Comparison of ENCODE assay signal across 13 mouse cellular contexts in genomic region chr10:123268568-123268967, GRCm38 (mm10). TPM values are rescaled to one million over a fixed set of nuclear protein-coding genes. Genes with fewer than 3 reads are reported as not detected.
A peak's percentile ranks its signal among the peaks of the same experiment; 100 is the strongest.
DNase-seq lines count a peak whose midpoint lies in the region; ATAC-seq lines count a peak whose summit lies in the region.
"Had no signal": no experiment of that assay in that cellular context is flagged by ENCODE, and none has a peak within 500 bp of the region (broad histone marks: within the 10 kb centered on the region; RNA-seq: fewer than 3 reads in every experiment).

No protein-coding gene starts in this region.

- peaks cover 8% of the 10 kb centered on the region for H3K4me1 ChIP-seq in hindbrain, embryonic 12.5 days
- peaks cover 24% of the 10 kb centered on the region for H3K4me1 ChIP-seq in hindbrain, embryonic 10.5 days (replicated peaks)
- 0 out of 2 replicates have a peak, but pooled peaks cover 6% of the 10 kb centered on the region for H3K4me1 ChIP-seq in hindbrain, embryonic 14.5 days (replicated peaks; ENCODE audit: control insufficient read depth, insufficient read depth, low read length)
- peaks cover 13% of the 10 kb centered on the region for H3K4me1 ChIP-seq in midbrain, embryonic 15.5 days
- H3K4me1 ChIP-seq in liver, embryonic 11.5 days (replicated peaks; ENCODE audit: control insufficient read depth, insufficient read depth, low read length): no peaks in the 10 kb centered on the region

- no peak overlapping the region for H3K27ac ChIP-seq in hindbrain, embryonic 12.5 days
- no peak overlapping the region for H3K27ac ChIP-seq in hindbrain, embryonic 10.5 days
- no peak overlapping the region for H3K27ac ChIP-seq in hindbrain, embryonic 14.5 days
- H3K27ac ChIP-seq in midbrain, embryonic 15.5 days: no peak overlapping the region
- no peak overlapping the region for H3K27ac ChIP-seq in liver, embryonic 11.5 days (ENCODE audit: low read depth, low read length)
- H3K27ac ChIP-seq: embryonic facial prominence, embryonic 12.5 days; stomach, embryonic 15.5 days had no signal

- H3K27me3 ChIP-seq in hindbrain, embryonic 12.5 days: peaks cover 17% of the 10 kb centered on the region
- peaks cover 40% of the 10 kb centered on the region for H3K27me3 ChIP-seq in hindbrain, embryonic 10.5 days (ENCODE audit: insufficient read depth, poor library complexity, severe bottlenecking)
- no peaks in the 10 kb centered on the region for H3K27me3 ChIP-seq in hindbrain, embryonic 14.5 days (ENCODE audit: control insufficient read depth, insufficient read depth, low read length)
- no peaks in the 10 kb centered on the region for H3K27me3 ChIP-seq in midbrain, embryonic 15.5 days (replicated peaks)
- peaks cover 35% of the 10 kb centered on the region for H3K27me3 ChIP-seq in liver, embryonic 11.5 days (replicated peaks; ENCODE audit: control insufficient read depth, insufficient read depth, low read length)

- no peaks in the 10 kb centered on the region for H3K36me3 ChIP-seq in hindbrain, embryonic 12.5 days
- no peaks in the 10 kb centered on the region for H3K36me3 ChIP-seq in hindbrain, embryonic 10.5 days
- no peaks in the 10 kb centered on the region for H3K36me3 ChIP-seq in hindbrain, embryonic 14.5 days (replicated peaks; ENCODE audit: control insufficient read depth, insufficient read depth)
- no peaks in the 10 kb centered on the region for H3K36me3 ChIP-seq in midbrain, embryonic 15.5 days (replicated peaks)
- H3K36me3 ChIP-seq in liver, embryonic 11.5 days (ENCODE audit: control insufficient read depth, insufficient read depth, low read length): no peaks in the 10 kb centered on the region
- H3K36me3 ChIP-seq: embryonic facial prominence, embryonic 12.5 days; stomach, embryonic 15.5 days had no signal

- H3K4me3 ChIP-seq in hindbrain, embryonic 12.5 days: no peak overlapping the region
- H3K4me3 ChIP-seq in hindbrain, embryonic 10.5 days: no peak overlapping the region
- H3K4me3 ChIP-seq in hindbrain, embryonic 14.5 days (replicated peaks; ENCODE audit: low read length): no peak overlapping the region
- H3K4me3 ChIP-seq in midbrain, embryonic 15.5 days: peak overlapping the region; percentile 77; the same call in 1 of the 2 replicates
- no peak overlapping the region for H3K4me3 ChIP-seq in liver, embryonic 11.5 days (ENCODE audit: low read depth, low read length)
- H3K4me3 ChIP-seq: embryonic facial prominence, embryonic 12.5 days; stomach, embryonic 15.5 days had no signal

- 79% methylated on average over 10 of the region's 10 CpGs for WGBS in hindbrain, embryonic 12.5 days
- WGBS in hindbrain, embryonic 10.5 days: 79% methylated on average over 10 of the region's 10 CpGs
- 63% methylated on average over 10 of the region's 10 CpGs for WGBS in hindbrain, embryonic 14.5 days
- 76% methylated on average over 10 of the region's 10 CpGs for WGBS in midbrain, embryonic 15.5 days
- 65% methylated on average over 10 of the region's 10 CpGs for WGBS in liver, embryonic 11.5 days

- 0 out of 2 replicates have a peak overlapping the region, but pooled peaks have one; percentile 17 for H3K4me2 ChIP-seq in hindbrain, embryonic 12.5 days (replicated peaks)
- peak overlapping the region; percentile 81 for H3K4me2 ChIP-seq in hindbrain, embryonic 14.5 days (replicated peaks)
- peak overlapping the region; percentile 92 for H3K4me2 ChIP-seq in midbrain, embryonic 15.5 days
- H3K4me2 ChIP-seq in liver, embryonic 11.5 days: no peak overlapping the region
- H3K4me2 ChIP-seq: embryonic facial prominence, embryonic 12.5 days; stomach, embryonic 15.5 days had no signal

- no peak overlapping the region for H3K9ac ChIP-seq in hindbrain, embryonic 12.5 days
- H3K9ac ChIP-seq in hindbrain, embryonic 14.5 days: no peak overlapping the region
- H3K9ac ChIP-seq in midbrain, embryonic 15.5 days: no peak overlapping the region
- H3K9ac ChIP-seq in liver, embryonic 11.5 days (ENCODE audit: low read depth, low read length): no peak overlapping the region
- H3K9ac ChIP-seq: embryonic facial prominence, embryonic 12.5 days; stomach, embryonic 15.5 days had no signal

- ATAC-seq in hindbrain, embryonic 12.5 days (ENCODE audit: low FRiP score): no peak
- no peak for ATAC-seq in hindbrain, embryonic 14.5 days (ENCODE audit: low FRiP score)
- ATAC-seq in midbrain, embryonic 15.5 days (replicated peaks): no peak
- ATAC-seq in liver, embryonic 11.5 days (replicated peaks; ENCODE audit: low FRiP score): no peak
- ATAC-seq: intestine, embryonic 16.5 days had no signal

- no peaks in the 10 kb centered on the region for H3K9me3 ChIP-seq in hindbrain, embryonic 12.5 days (replicated peaks)
- no peaks in the 10 kb centered on the region for H3K9me3 ChIP-seq in hindbrain, embryonic 10.5 days
- H3K9me3 ChIP-seq in hindbrain, embryonic 14.5 days (ENCODE audit: control insufficient read depth, low read length): no peaks in the 10 kb centered on the region
- H3K9me3 ChIP-seq in midbrain, embryonic 15.5 days: no peaks in the 10 kb centered on the region
- no peaks in the 10 kb centered on the region for H3K9me3 ChIP-seq in liver, embryonic 11.5 days (ENCODE audit: control insufficient read depth, low read length)
- H3K9me3 ChIP-seq: embryonic facial prominence, embryonic 12.5 days; stomach, embryonic 15.5 days had no signal

- DNase-seq in hindbrain, embryonic 10.5 days (ENCODE audit: low spot score): no peak
- peak; percentile 79 for DNase-seq in NIH3T3 (ENCODE audit: low read depth)
- no peak for DNase-seq in hindbrain, embryonic 14.5 days (ENCODE audit: low spot score)
- no peak for DNase-seq in urinary bladder, postnatal 4 days (ENCODE audit: low spot score in 2 of 2)
- DNase-seq in liver, embryonic 11.5 days (ENCODE audit: low spot score): no peak
- DNase-seq in c-Kit-positive CD71-positive TER-119-positive erythroid progenitor cells, embryonic 14.5 days (ENCODE audit: low spot score): no peak
- DNase-seq: cerebellum, adult 11 months; lung, adult 2 months had no signal

RNA-seq across cellular contexts. Expression of gene Fam19a2, which starts 4.8 kb away (rescaled TPM):
- polyA plus RNA-seq in hindbrain, embryonic 12.5 days (2016; fragmentation: Nextera tagmentation; extraction: Ambion mirVana): 21.1 and 25.5 TPM in 2 replicates
- 3.1 and 3.7 TPM in 2 replicates for polyA plus RNA-seq in hindbrain, embryonic 10.5 days (2016; fragmentation: Nextera tagmentation; extraction: Ambion mirVana)
- polyA plus RNA-seq in hindbrain, embryonic 14.5 days (2014; fragmentation: Nextera tagmentation; extraction: Ambion mirVana): 46.9 and 53.4 TPM in 2 replicates
- 66.9 and 68.8 TPM in 2 replicates for polyA plus RNA-seq in midbrain, embryonic 15.5 days (2015; fragmentation: Nextera tagmentation; extraction: Ambion mirVana)
- polyA plus RNA-seq in liver, embryonic 11.5 days (2014; fragmentation: Nextera tagmentation; extraction: Ambion mirVana): 0.58 and 0.75 TPM in 2 replicates
